Mouse (Mus musculus) layer of hippocampus, postnatal 25 days (tissue): ENCODE results near the gene Klhl23. TPM values are rescaled to one million over a fixed set of nuclear protein-coding genes. Genes with fewer than 3 reads are reported as not detected.
"Not testable (repeated sequence)": the region's sequence is repeated elsewhere in the genome, so short reads cannot be mapped to it uniquely, and the experiment has no call there.

Source experiments
- DNase-seq, 2 experiments: peaks; one replicate each; pipeline ENCODE4 v3.0.0; 2022; ENCODE audit warnings: mixed read lengths in 2 of 2, low spot score in 1 of 2; ENCODE audit errors: extremely low spot score in 1 of 2
- total RNA-seq, 2 experiments: library from RNA; stranded (reverse); gene quantifications; 2 replicates each; pipeline ENCODE4 v1.2.3; 2021

Klhl23 gene
- total RNA-seq, result 10 to 100 TPM; 42.2 to 45.8 TPM

- no peak for DNase-seq
These were observed at the start of gene Klhl23 for GRCm38 (mm10) chr2:69821711-69822110. Klhl23 (plus strand) TSS chr2:69821944.

GRCm38 (mm10) chr2:69773331-69773730 is 48.4 kb upstream of the Klhl23 start:
- DNase-seq, result no peak

- no peak for DNase-seq
These were observed 43.5 kb upstream of the Klhl23 start for GRCm38 (mm10) chr2:69777985-69778835.

GRCm38 (mm10) chr2:69778836-69779177 is 42.9 kb upstream of the Klhl23 start:
- DNase-seq, result peak in 1 of 2 experiments; percentile 25

- DNase-seq, result no peak
These were observed 32.8 kb upstream of the Klhl23 start for GRCm38 (mm10) chr2:69788974-69789373.

- DNase-seq, result peak; percentile 94 to 97
These were observed 32.2 kb upstream of the Klhl23 start, which contains the start of the genes Ccdc173 and Phospho2 for GRCm38 (mm10) chr2:69789429-69790069. Ccdc173 (minus strand) TSS chr2:69789575. Phospho2 (plus strand) TSS chr2:69789623.

- DNase-seq, result peak; percentile 66 to 91
These were observed 31.5 kb upstream of the Klhl23 start for GRCm38 (mm10) chr2:69790285-69790684.

- no peak for DNase-seq
These were observed 31.0 kb upstream of the Klhl23 start for GRCm38 (mm10) chr2:69790722-69791121.

- DNase-seq, result peak; percentile 27 to 70
These were observed 18.8 kb upstream of the Klhl23 start for GRCm38 (mm10) chr2:69802911-69803312.

- no peak for DNase-seq
These were observed 18.0 kb upstream of the Klhl23 start for GRCm38 (mm10) chr2:69803756-69804155.

- not testable (repeated sequence) for DNase-seq
These were observed 17.1 kb upstream of the Klhl23 start for GRCm38 (mm10) chr2:69804663-69805062.

- DNase-seq, result no peak
These were observed 11.6 kb upstream of the Klhl23 start for GRCm38 (mm10) chr2:69810169-69810568.

- not testable (repeated sequence) for DNase-seq
These were observed 10.4 kb upstream of the Klhl23 start for GRCm38 (mm10) chr2:69811349-69811748.

- no peak for DNase-seq
These were observed 5.2 kb upstream of the Klhl23 start for GRCm38 (mm10) chr2:69816575-69816974.

GRCm38 (mm10) chr2:69818350-69819085 is 3.2 kb upstream of the Klhl23 start:
- DNase-seq, result no peak

GRCm38 (mm10) chr2:69820201-69820600 is 1.5 kb upstream of the Klhl23 start:
- no peak for DNase-seq

GRCm38 (mm10) chr2:69822361-69823128 is 801 bp downstream of the Klhl23 start:
- DNase-seq, result peak; percentile 37 to 49

GRCm38 (mm10) chr2:69823129-69823677 is 1.5 kb downstream of the Klhl23 start:
- DNase-seq, result peak in 1 of 2 experiments; percentile 31

- DNase-seq, result no peak
These were observed 4.2 kb downstream of the Klhl23 start for GRCm38 (mm10) chr2:69825898-69826297.

GRCm38 (mm10) chr2:69826380-69826779 is 4.6 kb downstream of the Klhl23 start:
- DNase-seq, result no peak
